In genomic region chr3:144527918-144528317, GRCm38 (mm10) we compare ENCODE assay signal across 24 mouse cellular contexts. TPM values are rescaled to one million over a fixed set of nuclear protein-coding genes. Genes with fewer than 3 reads are reported as not detected.
DNase-seq lines count a peak whose midpoint lies in the region; ATAC-seq and TF ChIP-seq lines count a peak whose summit lies in the region.
"Had no signal": no experiment of that assay in that cellular context is flagged by ENCODE, and none has a peak within 500 bp of the region (broad histone marks: within the 10 kb centered on the region; RNA-seq: fewer than 3 reads in every experiment).

No protein-coding gene starts in this region.

- TF ChIP-seq EP300 in heart, adult 2 months (IDR thresholded peaks at IDR 0.05; ENCODE audit: insufficient read depth, low read depth, low read length), result no peak

- H3K9ac ChIP-seq in heart, adult 2 months (ENCODE audit: low read depth, low read length), result no peak overlapping the region
- H3K9ac ChIP-seq: embryonic facial prominence, embryonic 12.5 days; forebrain, embryonic 13.5 days; forebrain, embryonic 15.5 days; forebrain, postnatal 0 days had no signal

- intact Hi-C loops in heart, adult 2 months (cut with DNase I), result no loop called here

- 63% methylated on average over 7 of the region's 7 CpGs for WGBS in heart, adult 2 months

- no peak for TF ChIP-seq POLR2A in heart, adult 2 months (IDR thresholded peaks at IDR 0.05; ENCODE audit: insufficient read depth, low read depth, low read length)

- peaks cover 1% of the 10 kb centered on the region for H3K4me1 ChIP-seq in heart, adult 2 months (ENCODE audit: control insufficient read depth, insufficient read depth, low read length)

- no peaks in the 10 kb centered on the region for H3K27me3 ChIP-seq in heart, adult 2 months (ENCODE audit: control insufficient read depth, insufficient read depth, low read length)
- H3K27me3 ChIP-seq: CH12.LX; embryonic facial prominence, embryonic 12.5 days; forebrain, embryonic 13.5 days; forebrain, embryonic 15.5 days; Patski had no signal

- no peak for TF ChIP-seq CTCF in heart, adult 2 months (IDR thresholded peaks at IDR 0.05)

- no peak overlapping the region for H3K27ac ChIP-seq in heart, adult 2 months
- H3K27ac ChIP-seq: embryonic facial prominence, embryonic 10.5 days; embryonic facial prominence, embryonic 12.5 days; forebrain, embryonic 13.5 days; forebrain, embryonic 15.5 days had no signal

- H3K4me3 ChIP-seq in heart, adult 2 months, result no peak overlapping the region
- H3K4me3 ChIP-seq: embryonic facial prominence, embryonic 10.5 days; embryonic facial prominence, embryonic 12.5 days; forebrain, embryonic 13.5 days; forebrain, embryonic 15.5 days had no signal

- no peaks in the 10 kb centered on the region for H3K36me3 ChIP-seq in heart, adult 2 months (ENCODE audit: control insufficient read depth, insufficient read depth, low read length)
- H3K36me3 ChIP-seq: embryonic facial prominence, embryonic 10.5 days; embryonic facial prominence, embryonic 12.5 days; forebrain, embryonic 15.5 days had no signal

- H3K79me2 ChIP-seq in heart, adult 2 months (replicated peaks; ENCODE audit: control insufficient read depth, insufficient read depth, low read length), result no peaks in the 10 kb centered on the region

- no peak for ATAC-seq in cerebellum, adult (ENCODE audit: insufficient number of reproducible peaks, low FRiP score, low TSS enrichment)
- ATAC-seq: activated CD4-positive, CD25-positive, alpha-beta regulatory T cell, adult 4 months; CD4-positive, CD25-positive, alpha-beta regulatory T cell, adult 4 months; forebrain, embryonic 13.5 days; forebrain, embryonic 15.5 days; forebrain, postnatal 0 days; Patski had no signal

- DNase-seq in cerebellum, postnatal 10 days, result peak; percentile 40 to 55
- peak; percentile 58 for DNase-seq in heart, adult 11 months
- DNase-seq in heart, adult 2 months, result no peak
- DNase-seq in retina, adult 2 months (ENCODE audit: low read depth, low spot score), result peak; percentile 8
- no peak for DNase-seq in retina, embryonic 14.5 days (ENCODE audit: low spot score)
- DNase-seq: adrenal gland, adult 8-10 months; adrenal gland, postnatal 14 days; adrenal gland, postnatal 36 days; B cell, adult 2 months; cerebellum, adult 11 months; cerebellum, adult 18-20 months; cerebellum, adult 8-10 months; cerebellum, adult 9-11 months; cerebellum, postnatal 36 days; forebrain, postnatal 0 days had no signal

RNA-seq across cellular contexts. Expression of gene Hs2st1, which starts 42.1 kb away (rescaled TPM):
- 1 to 10 TPM; 7.2 to 8.4 TPM for total RNA-seq in heart, adult 2 months (2021)
- 2.3 and 5.2 TPM in 2 replicates for polyA plus RNA-seq in heart, adult 2 months (2012; rRNA removed)

RNA-seq across cellular contexts. Expression of gene Selenof, which starts 42.2 kb away (rescaled TPM):
- 100 to 1,000 TPM; 127 to 136 TPM for total RNA-seq in heart, adult 2 months (2021)
- 97.2 and 155 TPM in 2 replicates for polyA plus RNA-seq in heart, adult 2 months (2012; rRNA removed)

Comparison
In these comparisons a context has a peak if more than half of its experiments do, and no peak if none do; other contexts are left out.
1. DNase-seq: peak in cerebellum, postnatal 10 days (2 of 2), heart, adult 11 months (single experiment) and retina, adult 2 months (single experiment); none in heart, adult 2 months (0 of 2) and retina, embryonic 14.5 days (single experiment).